Mouse (Mus musculus) thymus, adult 2 months (tissue): ENCODE measurements around the gene Slc40a1. TPM values are rescaled to one million over a fixed set of nuclear protein-coding genes. Genes with fewer than 3 reads are reported as not detected.

Experiments used
- DNase-seq: peaks from one replicate; pipeline ENCODE4 v3.0.0; 2021
- H3K27ac ChIP-seq: fragments of 200-500 bp; 2 replicates; pipeline ENCODE4 v1.5.1; 2012; ENCODE audit warnings: low read length, control low read depth; ENCODE audit not compliant: control insufficient read depth, insufficient read depth
- H3K27me3 ChIP-seq: fragments of 200-500 bp; 2 replicates; pipeline ENCODE4 v1.6.1; 2012; ENCODE audit warnings: mild to moderate bottlenecking, low read length, moderate library complexity, mixed read lengths; ENCODE audit not compliant: control insufficient read depth, insufficient read depth
- H3K36me3 ChIP-seq: fragments of 200-500 bp; 2 replicates; pipeline ENCODE4 v1.6.1; 2012; ENCODE audit warnings: mild to moderate bottlenecking, low read length, moderate library complexity; ENCODE audit not compliant: control insufficient read depth, insufficient read depth
- H3K4me1 ChIP-seq: fragments of 200-500 bp; replicated peaks from 2 replicates; pipeline ENCODE4 v1.6.1; 2012; ENCODE audit warnings: low read length; ENCODE audit not compliant: control insufficient read depth, insufficient read depth
- H3K4me3 ChIP-seq: fragments of 200-500 bp; 2 replicates; pipeline ENCODE4 v1.5.1; 2012; ENCODE audit warnings: mild to moderate bottlenecking, low read length, control low read depth, moderate library complexity; ENCODE audit not compliant: control insufficient read depth, insufficient read depth
- CTCF ChIP-seq: fragments of 200-500 bp; IDR thresholded peaks from 2 replicates; pipeline ENCODE4 v1.5.1; 2012; ENCODE audit warnings: mild to moderate bottlenecking, control low read depth, low read length, moderate library complexity, borderline replicate concordance; ENCODE audit not compliant: control insufficient read depth, poor library complexity, insufficient read depth; ENCODE audit errors: extremely low read depth
- POLR2A ChIP-seq: fragments of 200-500 bp; IDR thresholded peaks from 2 replicates; pipeline ENCODE4 v1.6.1; 2012; ENCODE audit warnings: mild to moderate bottlenecking, low read length, control low read depth, moderate library complexity; ENCODE audit not compliant: control insufficient read depth, poor library complexity, insufficient read depth; ENCODE audit errors: extremely low read depth
- WGBS: fragments of 180-500 bp; shearing (Covaris S2); methylation state at CpG from one replicate; pipeline ENCODE4 v1.1.7; 2018; 5-methylcytosine and 5-hydroxymethylcytosine counted together
- polyA plus RNA-seq: library from polyadenylated mRNA; depleted of rRNA; stranded (reverse); fragments of >200 nt; gene quantifications from 2 replicates; pipeline ENCODE4 v1.2.3, GENCODE M21; 2012; rRNA removed

Slc40a1 gene
- polyA plus RNA-seq, result 14.2 and 15.3 TPM in 2 replicates

DNA sequence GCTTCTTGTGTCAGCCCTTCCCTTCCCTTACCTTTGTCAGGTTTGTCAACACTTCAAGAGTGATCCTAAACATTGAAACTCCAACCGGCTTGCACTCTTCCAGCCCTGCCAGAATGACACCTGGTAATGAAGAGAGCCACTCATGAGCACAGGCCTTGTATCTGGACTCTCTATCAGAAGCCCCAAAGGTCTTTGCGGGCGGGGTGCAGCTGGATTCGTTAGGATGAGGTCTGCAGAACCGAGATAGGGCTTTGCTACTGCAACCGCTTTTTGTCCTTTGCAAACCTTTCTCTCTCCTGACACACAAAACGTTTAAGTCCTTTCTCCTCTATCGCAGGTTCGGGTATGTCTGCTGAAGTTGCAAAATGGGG lies at the start of gene Slc40a1:
TSS of gene Slc40a1 (minus strand) at position 131 of the 371 bp plus-strand sequence.
- DNase-seq, result no peak
- peaks cover 3% of the 10 kb centered on the region; the same call in 1 of the 2 replicates for H3K27me3 ChIP-seq
- no peaks in the 10 kb centered on the region for H3K36me3 ChIP-seq
- H3K27ac ChIP-seq, result no peak within 1 kb of the TSS
- H3K4me3 ChIP-seq, result peak within 1 kb of the TSS; percentile 23; the same call in 1 of the 2 replicates
- 68% methylated on average over 9 of the region's 9 CpGs for WGBS
- no peaks in the 10 kb centered on the region for H3K4me1 ChIP-seq
- TF ChIP-seq CTCF, result no peak
- TF ChIP-seq POLR2A, result no peak

DNA sequence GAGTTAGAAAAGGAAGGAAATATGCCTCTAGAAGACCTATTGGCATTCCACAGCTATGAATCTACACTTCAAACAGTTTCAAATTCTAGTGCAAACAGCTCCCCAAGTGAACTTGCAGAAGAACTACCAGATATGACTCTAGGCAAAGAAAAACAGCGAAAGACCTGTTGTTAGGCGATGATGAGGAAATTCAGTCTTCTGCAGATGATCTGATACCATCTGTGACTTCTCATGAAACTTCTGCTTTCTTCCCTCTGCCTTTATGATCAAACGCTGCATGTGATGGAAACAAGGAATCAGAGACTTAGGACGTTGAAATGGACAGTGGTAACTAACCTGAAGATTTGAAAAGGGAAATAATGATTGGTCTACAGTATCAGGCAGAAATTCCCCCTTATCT lies 45.0 kb upstream of the Slc40a1 start:
- Histone ChIP-seq H3K27ac (no peak overlapping the region), H3K4me1 (no peaks in the 10 kb centered on the region), H3K4me3 (no peak overlapping the region), H3K36me3 (no peaks in the 10 kb centered on the region), H3K27me3 (no peaks in the 10 kb centered on the region)
- no peak for DNase-seq
- TF ChIP-seq CTCF (no peak), POLR2A (no peak)
- WGBS, result 81% methylated on average over 4 of the region's 4 CpGs

DNA sequence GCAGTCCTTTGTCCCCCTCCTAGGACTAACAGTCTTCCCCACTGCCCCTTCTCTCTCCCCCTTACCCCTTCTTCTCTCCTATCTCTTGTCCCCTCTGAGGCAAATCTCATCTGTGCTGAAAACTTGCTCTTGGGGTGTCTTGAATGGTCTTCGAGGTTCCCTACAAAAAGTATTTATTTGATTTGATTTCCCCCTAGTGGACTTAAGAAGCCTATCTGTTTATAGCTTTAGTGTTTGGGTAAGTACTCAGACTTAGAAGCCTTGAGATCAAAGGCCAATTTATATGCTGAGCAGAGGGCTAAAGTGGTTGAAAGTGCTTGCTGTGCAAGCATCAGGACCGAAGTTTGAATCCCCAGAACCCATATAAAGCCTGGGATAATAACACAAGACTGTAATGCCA lies 22.7 kb upstream of the Slc40a1 start:
- no peaks in the 10 kb centered on the region for H3K36me3 ChIP-seq
- DNase-seq, result no peak

DNA sequence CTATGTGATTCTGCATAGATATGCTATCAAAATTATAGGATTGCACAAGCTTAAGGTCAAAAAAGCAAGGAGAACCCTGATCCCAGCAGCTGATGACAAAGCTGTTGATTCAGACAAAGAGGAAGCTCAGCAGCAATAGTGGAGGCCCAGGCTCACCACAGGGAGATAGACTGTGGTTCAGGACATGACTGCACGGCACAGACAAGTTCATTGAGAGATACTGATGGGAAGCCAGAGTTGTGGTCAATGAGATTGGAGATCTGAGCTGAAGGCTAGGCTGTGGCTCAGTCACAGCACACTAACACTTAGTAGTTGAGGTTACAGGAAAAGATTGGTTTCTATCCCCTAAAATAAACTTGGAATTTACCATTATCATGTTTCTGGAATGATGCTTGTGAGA lies 21.5 kb upstream of the Slc40a1 start:
- Histone ChIP-seq H3K4me1 (no peaks in the 10 kb centered on the region), H3K4me3 (no peak overlapping the region), H3K36me3 (no peaks in the 10 kb centered on the region), H3K27ac (no peak overlapping the region), H3K27me3 (no peaks in the 10 kb centered on the region)
- WGBS, result 5% methylated on average over 1 of the region's 1 CpGs
- no peak for DNase-seq
- TF ChIP-seq POLR2A (no peak), CTCF (no peak)

More for the DNA sequence above, 22.7 kb upstream of the Slc40a1 start:
- Histone ChIP-seq H3K27me3 (no peaks in the 10 kb centered on the region), H3K27ac (no peak overlapping the region), H3K4me1 (no peaks in the 10 kb centered on the region), H3K4me3 (no peak overlapping the region)
- TF ChIP-seq POLR2A (no peak), CTCF (no peak)
- WGBS, result 63% methylated on average over 2 of the region's 2 CpGs

DNA sequence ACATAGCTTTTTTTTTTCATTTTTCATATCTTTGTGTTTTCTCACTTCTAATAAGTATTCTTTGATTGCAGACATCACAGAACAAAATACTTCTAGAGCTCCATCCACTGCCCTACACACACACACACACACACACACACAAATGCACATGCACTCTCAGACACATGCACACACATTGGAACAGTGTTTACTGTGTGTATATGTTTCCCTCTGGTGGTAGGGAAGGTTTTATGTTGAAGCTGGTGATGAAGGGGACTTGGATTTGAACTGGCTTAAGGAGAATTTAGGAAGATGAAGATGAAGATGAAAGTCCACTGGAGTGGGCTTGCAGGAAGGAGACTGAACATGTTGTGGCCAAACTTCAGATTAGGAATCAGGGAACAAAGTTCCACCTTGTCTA lies 4.8 kb upstream of the Slc40a1 start:
- no peak for DNase-seq
- H3K36me3 ChIP-seq, result no peaks in the 10 kb centered on the region
- TF ChIP-seq CTCF (no peak), POLR2A (no peak)
- no peak overlapping the region for H3K4me3 ChIP-seq
- no peaks in the 10 kb centered on the region for H3K4me1 ChIP-seq
- H3K27ac ChIP-seq, result no peak overlapping the region
- no peaks in the 10 kb centered on the region; the same call in 1 of the 2 replicates for H3K27me3 ChIP-seq

DNA sequence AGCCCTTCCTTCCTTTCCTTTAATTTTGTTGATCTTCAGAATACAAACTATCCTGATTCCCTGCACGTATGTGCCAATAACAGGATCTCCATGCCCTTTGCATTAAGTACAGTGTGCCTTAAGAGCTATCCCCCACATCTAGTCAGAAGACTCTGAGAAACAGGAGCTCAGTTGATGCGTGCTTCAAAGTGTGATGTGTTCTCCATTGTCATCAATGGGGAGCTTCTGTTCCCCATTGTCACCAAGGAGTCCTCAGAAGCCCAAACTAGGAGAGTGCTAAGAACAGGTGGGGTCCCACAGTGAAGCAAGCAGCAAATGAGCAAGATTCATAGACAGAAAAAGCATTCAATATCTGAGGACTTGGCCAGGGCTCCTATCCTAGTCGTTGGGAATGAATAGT lies 588 bp upstream of the Slc40a1 start:
- H3K27ac ChIP-seq, result no peak overlapping the region
- H3K36me3 ChIP-seq, result no peaks in the 10 kb centered on the region
- 83% methylated on average over 3 of the region's 3 CpGs for WGBS
- no peak for DNase-seq
- no peak for TF ChIP-seq CTCF
- TF ChIP-seq POLR2A, result no peak
- H3K4me1 ChIP-seq, result no peaks in the 10 kb centered on the region
- H3K4me3 ChIP-seq, result no peak overlapping the region
- H3K27me3 ChIP-seq, result peaks cover 3% of the 10 kb centered on the region; the same call in 1 of the 2 replicates
